Mouse (Mus musculus): ENCODE data around the gene Piwil1.
A peak's percentile ranks its signal among the peaks of the same experiment; 100 is the strongest.

- TF ChIP-seq CTCF (IDR thresholded peaks at IDR 0.05; ENCODE audit: low read depth) (peak; percentile 30; the same call in 1 of the 2 replicates), EP300 (optimal IDR thresholded peaks at IDR 0.05) (no peak)
These were observed 39.4 kb upstream of the Piwil1 start for GRCm38 (mm10) chr5:128662881-128663280.
